Mouse (Mus musculus) T-helper 2 cell (primary cell): ENCODE data around the gene Ctsd.

Source experiments
- in situ Hi-C: fragments of 300-600 bp; cut with MboI, MseI; formaldehyde crosslinking; loops from one replicate; pipeline ENCODE4 v1.15.1; 2025; ENCODE audit warnings: high pct_unique_total_duplicates

Gene Ctsd

GRCm38 (mm10) chr7:142374413-142375015 lies 13.3 kb downstream of the Ctsd start:
- in situ Hi-C loops = loop anchor here (5.0 kb wide), 1 partner anchor 53 kb away; no protein-coding TSS in a partner anchor

DNA sequence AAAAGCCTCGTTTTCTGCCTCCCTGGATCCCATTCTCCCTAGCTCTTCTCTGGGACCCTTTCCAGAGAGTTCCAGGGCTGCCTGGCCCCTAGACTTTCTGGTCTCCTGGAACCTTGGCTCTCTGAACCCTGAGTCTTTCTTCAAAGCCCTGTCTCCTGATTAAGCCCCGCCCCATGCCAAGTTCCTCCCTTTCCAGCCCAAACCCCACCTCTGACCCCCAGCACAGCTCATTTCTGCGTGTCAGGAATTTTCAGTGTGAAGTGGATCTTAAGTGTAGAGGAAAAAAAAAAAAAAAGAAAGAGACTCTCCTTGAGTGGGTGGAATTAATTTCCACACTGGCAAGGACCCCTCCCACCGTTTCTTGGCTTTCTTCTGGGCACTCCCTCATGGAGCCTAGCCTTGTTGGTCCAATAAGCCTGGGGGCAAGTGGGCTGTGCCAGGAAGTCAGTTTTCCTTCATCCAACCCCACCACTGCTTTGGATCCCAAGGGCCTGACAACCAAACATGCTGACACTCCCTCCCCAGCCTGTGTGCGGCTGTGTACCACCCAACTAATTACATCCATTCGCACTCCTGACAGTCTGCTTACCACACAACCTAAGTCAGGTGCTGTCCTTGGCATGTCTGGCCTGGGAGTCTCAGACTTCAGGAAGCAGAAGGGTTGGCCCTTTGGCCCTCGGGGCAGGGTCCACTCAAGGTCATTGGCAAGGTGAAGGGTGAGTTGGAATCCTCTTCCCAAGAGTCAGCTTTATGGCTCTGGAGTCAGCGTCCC lies 14.0 kb downstream of the Ctsd start, which contains the start of gene Ifitm10:
Gene Ifitm10, minus strand, starts transcription at position 113 of the 772 bp plus-strand sequence.
- in situ Hi-C loops = no loop called here

DNA sequence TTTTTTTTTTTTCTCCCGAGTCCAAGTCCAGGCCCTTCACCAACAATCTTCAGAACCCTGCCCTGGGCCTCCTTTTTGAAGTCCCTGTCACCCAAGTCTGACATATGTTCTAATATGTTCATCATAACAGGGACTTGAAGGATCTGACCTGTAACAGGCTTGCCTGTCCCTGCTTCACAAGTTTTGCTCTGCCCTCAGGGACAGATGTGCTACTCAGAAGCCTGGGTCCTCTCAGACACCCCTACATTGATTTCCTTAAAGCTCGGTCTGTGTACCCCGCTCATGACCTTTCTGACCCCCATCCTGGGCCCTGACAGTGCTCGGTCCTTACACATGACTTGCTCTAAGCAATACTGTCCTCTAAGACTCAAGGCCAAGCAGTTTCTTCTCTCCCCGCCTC lies 14.8 kb downstream of the Ctsd start:
- in situ Hi-C loops = no loop called here

DNA sequence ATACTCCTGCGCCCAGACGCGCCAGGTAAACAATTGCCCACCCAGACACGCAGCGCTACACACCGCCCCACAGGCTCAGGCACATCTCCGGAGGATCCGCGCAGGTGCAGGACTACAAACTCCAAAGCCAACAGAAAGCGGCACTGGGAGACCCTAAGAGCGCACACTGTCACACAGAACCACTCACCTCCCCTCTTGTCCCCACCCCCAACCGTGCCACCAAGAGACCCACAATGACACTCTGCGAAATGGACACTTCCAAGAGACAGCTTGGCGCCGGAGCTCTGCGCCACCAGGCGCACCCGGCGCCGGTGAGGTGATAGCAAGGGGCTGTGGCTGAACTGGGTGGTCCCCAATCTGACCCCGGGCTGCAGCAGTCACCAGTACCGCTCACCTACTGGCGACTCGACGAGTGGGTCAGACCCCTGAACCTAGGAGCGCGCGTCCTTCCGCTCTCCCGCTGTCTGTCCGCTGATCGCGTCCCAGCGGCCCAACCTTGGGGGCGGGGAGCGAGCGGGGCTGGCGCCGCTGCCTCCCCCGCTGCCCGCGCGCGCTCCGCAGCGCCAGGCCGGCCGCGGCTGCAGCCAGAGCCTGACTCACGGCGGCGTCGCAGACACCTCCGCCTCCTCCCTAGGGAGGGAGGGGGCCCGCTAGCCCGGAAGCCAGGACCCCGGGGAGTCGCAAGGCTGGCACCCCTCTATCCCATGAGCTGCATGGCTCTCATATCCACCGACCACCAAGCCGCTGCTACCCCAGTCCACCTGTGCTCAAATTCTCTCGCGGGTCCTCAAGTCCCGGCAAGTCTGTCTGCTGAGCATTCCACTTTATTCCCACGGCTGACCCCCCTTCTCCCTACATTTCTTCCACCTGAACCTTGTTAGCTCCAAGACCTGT lies 15.8 kb downstream of the Ctsd start:
- in situ Hi-C loops = no loop called here

DNA sequence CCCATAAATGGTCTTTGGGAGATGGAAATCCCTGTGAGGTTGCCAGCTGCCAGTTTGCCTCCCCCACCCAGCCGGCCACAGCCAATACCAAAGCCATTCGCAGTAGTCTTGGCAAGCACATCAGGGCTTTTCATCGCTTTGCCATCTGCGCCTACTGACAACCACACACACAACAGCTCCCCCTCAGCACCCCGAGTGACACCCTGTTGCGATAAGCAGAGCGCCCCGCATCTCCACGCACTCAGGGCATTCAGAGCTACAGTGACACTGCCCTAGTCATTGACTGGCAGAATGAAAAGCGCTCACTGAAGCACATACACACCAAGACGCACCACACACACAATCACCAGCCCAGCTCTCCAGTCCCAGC lies 16.5 kb downstream of the Ctsd start:
- in situ Hi-C loops = no loop called here

DNA sequence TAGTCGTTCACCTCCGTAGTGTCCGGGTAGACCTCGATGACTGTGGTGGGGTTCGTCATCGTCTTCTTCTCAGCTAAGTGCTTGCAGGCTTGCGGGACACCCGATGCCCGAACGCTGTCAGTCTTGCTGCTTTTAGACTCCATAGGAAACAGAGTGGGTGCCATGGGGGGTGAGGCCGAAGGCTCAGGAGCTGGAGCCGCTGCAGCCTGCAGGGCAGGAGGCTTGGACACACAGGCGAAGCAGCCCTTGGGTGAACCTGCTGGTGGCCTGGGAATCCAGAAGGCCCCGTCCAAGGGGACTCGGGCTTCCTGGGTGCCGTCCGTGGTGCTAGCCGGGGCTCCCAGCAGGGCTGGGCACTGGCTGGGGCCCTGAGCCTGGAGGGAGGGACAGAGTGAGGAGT lies 16.9 kb downstream of the Ctsd start:
- in situ Hi-C loops = no loop called here

DNA sequence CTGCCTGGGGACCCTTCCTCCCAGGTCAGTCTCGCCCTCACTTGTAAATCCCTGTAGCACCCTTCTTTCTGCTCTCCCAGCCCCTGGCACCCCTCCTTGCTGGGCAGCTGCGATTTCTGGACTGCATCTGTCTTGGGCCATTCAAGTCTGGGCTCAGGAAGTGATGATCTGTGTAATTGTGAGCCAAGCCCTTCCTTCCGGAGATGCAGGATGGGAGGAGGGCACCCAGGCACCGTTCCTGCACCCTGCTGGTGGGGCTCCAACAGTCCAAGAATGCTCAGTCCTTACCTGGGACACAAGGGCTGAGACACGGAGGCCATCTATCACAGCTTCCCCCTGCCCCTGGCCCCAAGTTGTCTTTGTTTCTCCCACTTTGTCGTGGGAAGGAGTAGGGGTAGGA lies 18.0 kb downstream of the Ctsd start:
- in situ Hi-C loops = no loop called here

- in situ Hi-C loops = no loop called here
Measured at GRCm38 (mm10) chr7:142368856-142369255, 19.0 kb downstream of the Ctsd start.

- in situ Hi-C loops = no loop called here
Measured at GRCm38 (mm10) chr7:142363107-142363506, 24.7 kb downstream of the Ctsd start.

GRCm38 (mm10) chr7:142360743-142361142 lies 27.1 kb downstream of the Ctsd start:
- in situ Hi-C loops = no loop called here

GRCm38 (mm10) chr7:142359129-142359528 lies 28.7 kb downstream of the Ctsd start:
- in situ Hi-C loops = no loop called here

DNA sequence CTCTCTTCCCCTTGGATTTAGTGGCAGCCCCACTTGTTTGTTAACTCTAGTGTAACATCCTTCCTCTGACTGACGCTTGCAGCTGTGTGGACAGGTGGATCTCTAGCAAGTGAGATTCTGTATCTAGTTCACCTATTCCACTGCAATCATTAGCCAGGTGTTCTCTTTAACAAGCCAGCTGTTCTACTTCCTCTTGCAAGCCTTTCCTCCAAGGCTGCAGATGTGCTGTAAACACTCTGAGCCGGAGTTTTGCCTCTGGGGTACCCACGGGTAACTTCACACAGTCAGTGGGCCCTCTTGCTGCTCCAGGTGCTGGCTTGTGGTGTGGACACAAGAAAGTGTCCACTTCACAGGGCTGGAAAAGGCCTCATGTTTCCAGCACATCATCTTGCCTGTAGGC lies 30.3 kb downstream of the Ctsd start:
- in situ Hi-C loops = no loop called here

DNA sequence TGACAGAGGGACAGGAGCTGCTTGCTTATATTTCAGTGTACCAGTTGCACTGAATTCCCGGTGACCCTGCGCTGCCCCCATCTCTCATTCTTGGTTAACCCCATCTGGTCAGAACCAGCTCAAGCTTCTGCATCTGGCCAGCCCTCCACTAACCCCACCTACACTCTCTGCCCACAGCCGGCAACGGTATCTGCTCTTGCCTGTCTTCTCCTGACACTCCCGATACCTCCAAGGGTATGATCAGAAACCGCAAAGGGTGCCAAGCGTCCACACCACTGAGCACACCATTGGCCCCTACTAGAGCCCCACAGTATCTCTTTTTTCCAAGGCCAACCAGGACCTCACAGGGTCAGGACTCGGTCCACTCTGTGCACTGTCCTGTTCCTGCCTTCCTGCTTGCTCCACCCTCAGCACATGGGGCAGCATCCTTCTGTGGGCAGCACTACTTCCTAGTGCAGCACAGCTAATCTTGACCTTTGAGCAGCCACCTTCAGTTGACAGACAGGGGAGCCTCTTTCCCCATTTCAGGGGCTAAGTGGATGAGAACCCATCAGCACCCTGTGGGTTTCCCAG lies 33.1 kb downstream of the Ctsd start:
- in situ Hi-C loops = no loop called here

DNA sequence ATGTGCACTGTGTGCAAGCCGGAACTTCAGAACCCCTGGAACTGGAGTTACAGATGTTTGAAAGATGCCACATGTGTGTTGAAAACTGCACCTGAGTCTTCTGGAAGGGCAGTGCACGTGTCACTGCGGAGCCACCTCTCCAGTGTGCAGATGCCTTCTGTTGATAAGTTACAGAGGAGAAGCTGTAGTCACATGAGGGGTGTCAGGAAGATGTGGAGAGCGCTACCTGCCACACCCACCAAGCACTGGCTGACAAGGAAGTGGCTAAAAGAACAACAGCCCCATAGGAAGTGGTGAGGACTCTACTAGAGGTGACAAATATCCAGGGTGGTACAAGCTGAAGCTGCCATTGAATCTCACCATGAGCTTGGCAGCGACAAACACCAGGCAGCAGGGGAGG lies 34.0 kb downstream of the Ctsd start:
- in situ Hi-C loops = no loop called here

- in situ Hi-C loops = no loop called here
Measured at GRCm38 (mm10) chr7:142351569-142351968, 36.3 kb downstream of the Ctsd start.

- in situ Hi-C loops = no loop called here
Measured at GRCm38 (mm10) chr7:142349308-142349961, 38.4 kb downstream of the Ctsd start.

GRCm38 (mm10) chr7:142347542-142347941 lies 40.3 kb downstream of the Ctsd start:
- in situ Hi-C loops = no loop called here

GRCm38 (mm10) chr7:142342247-142342640 lies 45.6 kb downstream of the Ctsd start:
- in situ Hi-C loops = no loop called here

DNA sequence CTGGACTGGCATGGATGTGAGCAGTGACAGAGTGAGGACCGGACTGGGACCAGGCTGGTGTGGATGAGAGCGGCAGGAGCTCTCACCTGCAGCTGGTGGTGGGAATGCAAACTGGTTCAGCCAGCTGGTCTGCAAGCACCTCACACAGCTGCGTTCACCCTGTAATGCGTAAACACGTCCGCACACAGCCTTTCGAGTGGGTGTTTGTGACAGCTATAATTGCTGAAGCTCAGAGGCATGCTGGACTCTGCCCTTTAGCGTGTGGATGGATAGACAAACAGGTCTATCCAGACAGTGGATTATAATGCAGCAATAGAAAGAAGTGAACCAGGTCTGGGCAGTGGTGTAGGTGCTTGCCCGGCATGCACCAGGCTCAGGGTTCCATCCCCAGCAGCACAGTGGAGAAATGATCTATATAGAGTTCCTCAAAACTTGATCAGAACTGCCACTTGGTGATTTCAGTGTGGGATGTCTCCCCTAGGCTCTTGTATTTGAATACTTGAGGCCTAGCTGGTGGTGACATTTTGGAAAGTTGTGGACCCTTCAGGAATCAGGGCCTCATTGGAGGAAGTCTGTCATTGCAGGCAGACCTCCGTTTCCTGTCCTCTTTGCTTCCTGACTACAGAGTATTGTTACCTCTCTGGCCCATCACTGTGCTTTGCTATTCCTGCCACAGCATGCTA lies 46.1 kb downstream of the Ctsd start:
- in situ Hi-C loops = no loop called here

GRCm38 (mm10) chr7:142340269-142340970 lies 47.4 kb downstream of the Ctsd start:
- in situ Hi-C loops = no loop called here
